Mouse (Mus musculus) intestine, embryonic 14.5 days (tissue): ENCODE measurements around the gene Sbf2. TPM values are rescaled to one million over a fixed set of nuclear protein-coding genes. Genes with fewer than 3 reads are reported as not detected.
"Not testable (repeated sequence)": the region's sequence is repeated elsewhere in the genome, so short reads cannot be mapped to it uniquely, and the experiment has no call there.

Source experiments
- ATAC-seq: fragments of 200-750 bp; cut with Nextera tagmentation; replicated peaks from 2 replicates; pipeline ENCODE4 v1.8.0; 2017; ENCODE audit warnings: low read depth, moderate number of reproducible peaks, moderate TSS enrichment, moderate library complexity; ENCODE audit not compliant: low FRiP score, low TSS enrichment
- DNase-seq: peaks from one replicate; pipeline ENCODE4 v3.0.0-alpha.2; 2018; ENCODE audit warnings: low spot score
- H3K27ac ChIP-seq: fragments of 300-500 bp; sonication (generic); 2 replicates; pipeline ENCODE4 v1.5.1; 2014; ENCODE audit warnings: low read depth, mild to moderate bottlenecking, control low read depth
- H3K27me3 ChIP-seq: fragments of 300-500 bp; sonication (generic); replicated peaks from 2 replicates; pipeline ENCODE4 v1.6.1; 2014; ENCODE audit warnings: low read length, control low read depth; ENCODE audit not compliant: control insufficient read depth, insufficient read depth
- H3K36me3 ChIP-seq: fragments of 300-500 bp; sonication (generic); 2 replicates; pipeline ENCODE4 v1.6.1; 2014; ENCODE audit warnings: low read length, control low read depth; ENCODE audit not compliant: control insufficient read depth, insufficient read depth
- H3K4me1 ChIP-seq: fragments of 300-500 bp; sonication (generic); replicated peaks from 2 replicates; pipeline ENCODE4 v1.6.1; 2014; ENCODE audit warnings: low read length, control low read depth, mixed read lengths; ENCODE audit not compliant: control insufficient read depth, insufficient read depth
- H3K4me2 ChIP-seq: fragments of 300-500 bp; sonication (generic); 2 replicates; pipeline ENCODE4 v1.6.1; 2014; ENCODE audit warnings: low read length
- H3K4me3 ChIP-seq: fragments of 300-500 bp; sonication (generic); 2 replicates; pipeline ENCODE4 v1.5.1; 2014; ENCODE audit warnings: low read depth, low read length, control low read depth, mixed read lengths
- H3K9ac ChIP-seq: fragments of 300-500 bp; sonication (generic); 2 replicates; pipeline ENCODE4 v1.6.1; 2014; ENCODE audit warnings: mild to moderate bottlenecking, low read length
- H3K9me3 ChIP-seq: fragments of 300-500 bp; sonication (generic); 2 replicates; pipeline ENCODE4 v1.6.1; 2016; ENCODE audit warnings: low read length, control low read depth; ENCODE audit not compliant: control insufficient read depth
- WGBS: fragments of 180-500 bp; shearing (Covaris S2); extraction: QIAGEN DNeasy Blood & Tissue Kit; methylation state at CpG from one replicate; pipeline ENCODE4 v1.1.7; 2014; 5-methylcytosine and 5-hydroxymethylcytosine counted together
- polyA plus RNA-seq: library from polyadenylated mRNA; unstranded; fragments of >200 nt; fragmentation: Nextera tagmentation; extraction: Ambion mirVana; gene quantifications from 2 replicates; pipeline ENCODE4 v1.2.1, GENCODE M21; 2014

Sbf2 gene
- polyA plus RNA-seq, 1 experiment from 2014 or later, result 37.6 TPM

DNA sequence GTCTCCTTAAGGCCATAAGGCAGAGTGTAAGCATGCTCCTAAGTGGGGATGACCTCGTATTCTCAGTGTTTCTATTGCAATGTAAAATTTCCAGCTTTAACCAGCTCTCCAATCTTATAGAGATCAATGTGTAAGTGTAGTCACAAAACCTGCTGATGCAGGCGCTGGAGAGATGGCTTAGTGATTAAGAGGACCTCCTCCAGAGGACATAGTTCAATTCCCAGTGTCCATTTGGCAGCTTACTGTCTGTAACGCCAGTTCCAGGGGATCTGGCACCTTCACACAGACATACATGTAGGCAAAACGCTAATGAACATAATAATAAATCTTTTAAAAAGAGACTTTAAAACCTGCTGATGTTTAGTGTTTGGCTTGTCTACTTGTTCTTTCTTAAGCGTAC is 200.4 kb downstream of the Sbf2 start:
- H3K27ac ChIP-seq, result no peak overlapping the region
- ATAC-seq (no peak), DNase-seq (no peak)
- H3K36me3 ChIP-seq, result peaks cover 14% of the 10 kb centered on the region; the same call in 1 of the 2 replicates
- no peak overlapping the region for H3K9ac ChIP-seq
- no peaks in the 10 kb centered on the region for H3K4me1 ChIP-seq
- no peaks in the 10 kb centered on the region for H3K9me3 ChIP-seq
- no peaks in the 10 kb centered on the region for H3K27me3 ChIP-seq
- H3K4me3 ChIP-seq, result no peak overlapping the region
- H3K4me2 ChIP-seq, result no peak overlapping the region
- WGBS, result 81% methylated on average over 5 of the region's 5 CpGs

DNA sequence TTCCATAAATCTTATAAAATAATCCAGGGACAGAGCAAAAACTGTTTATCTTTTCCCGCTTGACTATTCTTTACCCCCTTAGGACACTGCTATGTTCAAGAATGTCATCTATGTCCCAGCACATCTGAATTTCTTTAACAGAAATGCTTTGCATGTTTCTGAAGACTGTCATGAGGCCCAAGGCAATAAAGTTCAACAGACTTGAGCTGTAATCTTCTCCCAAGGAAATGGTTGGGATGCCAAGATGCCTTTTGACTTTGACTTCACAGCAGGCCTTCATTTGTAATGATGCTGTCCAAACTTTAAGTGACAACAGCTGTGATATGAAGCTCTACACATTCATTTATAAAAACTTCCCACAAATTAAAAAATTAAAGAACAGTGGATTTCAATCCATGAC is 212.6 kb downstream of the Sbf2 start:
- no peak for DNase-seq
- 66% methylated on average over 1 of the region's 1 CpGs for WGBS
- peaks cover 14% of the 10 kb centered on the region; the same call in 1 of the 2 replicates for H3K36me3 ChIP-seq
- no peak for ATAC-seq
- H3K4me3 ChIP-seq, result no peak overlapping the region
- H3K27me3 ChIP-seq, result no peaks in the 10 kb centered on the region
- no peaks in the 10 kb centered on the region for H3K9me3 ChIP-seq
- no peak overlapping the region for H3K4me2 ChIP-seq
- no peak overlapping the region for H3K27ac ChIP-seq
- no peaks in the 10 kb centered on the region for H3K4me1 ChIP-seq
- H3K9ac ChIP-seq, result no peak overlapping the region

DNA sequence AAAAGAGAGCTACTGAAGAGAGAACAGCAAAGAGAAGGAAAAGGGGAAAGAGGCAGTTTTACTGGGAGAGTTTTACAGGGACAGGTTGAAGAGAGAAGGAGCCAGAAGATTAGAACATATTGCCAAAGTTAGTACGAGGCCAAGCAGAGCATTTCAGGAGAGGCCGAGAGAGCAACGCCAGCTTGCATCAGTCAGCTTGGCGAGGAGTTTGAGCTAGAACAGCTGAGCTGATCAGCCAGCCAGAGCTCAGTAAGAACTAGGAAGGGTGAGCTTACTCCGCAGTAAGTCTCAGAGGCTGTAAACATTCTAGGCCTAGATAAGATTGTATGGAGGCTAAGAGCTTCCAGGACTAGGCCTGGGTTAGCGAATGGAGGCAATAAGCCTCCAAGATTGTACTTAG is 222.1 kb downstream of the Sbf2 start:
- H3K4me3 ChIP-seq, result no peak overlapping the region
- ATAC-seq (no peak), DNase-seq (no peak)
- H3K36me3 ChIP-seq, result peaks cover 8% of the 10 kb centered on the region; the same call in 1 of the 2 replicates
- H3K9me3 ChIP-seq, result no peaks in the 10 kb centered on the region
- H3K27me3 ChIP-seq, result no peaks in the 10 kb centered on the region
- no peak overlapping the region for H3K4me2 ChIP-seq
- no peak overlapping the region for H3K27ac ChIP-seq
- H3K9ac ChIP-seq, result no peak overlapping the region
- no peaks in the 10 kb centered on the region for H3K4me1 ChIP-seq
- 67% methylated on average over 6 of the region's 6 CpGs for WGBS

DNA sequence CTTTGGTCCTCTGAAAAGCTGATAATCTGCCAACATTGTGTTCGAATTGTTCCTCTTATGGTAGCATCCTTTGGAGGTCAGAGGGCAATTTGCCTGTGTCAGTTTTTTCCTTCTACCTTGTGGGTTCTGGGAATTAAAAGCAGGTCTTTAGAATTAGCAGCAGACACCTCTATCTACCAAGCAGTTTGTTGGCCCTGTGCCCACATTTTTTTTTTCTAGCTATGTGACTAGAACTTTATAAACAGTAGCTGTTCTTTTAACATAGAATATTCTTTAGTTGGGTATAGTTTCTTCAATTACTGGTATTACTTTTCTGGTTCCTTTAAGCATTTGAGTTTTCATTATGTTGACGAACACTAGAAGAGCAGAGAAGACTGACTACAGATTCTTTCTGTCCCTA is 223.1 kb downstream of the Sbf2 start:
- DNase-seq (no peak), ATAC-seq (no peak)
- 92% methylated on average over 2 of the region's 2 CpGs for WGBS
- Histone ChIP-seq H3K9ac (no peak overlapping the region), H3K4me3 (no peak overlapping the region), H3K4me2 (no peak overlapping the region), H3K9me3 (no peaks in the 10 kb centered on the region), H3K27me3 (no peaks in the 10 kb centered on the region), H3K27ac (no peak overlapping the region), H3K36me3 (no peaks in the 10 kb centered on the region), H3K4me1 (no peaks in the 10 kb centered on the region)

DNA sequence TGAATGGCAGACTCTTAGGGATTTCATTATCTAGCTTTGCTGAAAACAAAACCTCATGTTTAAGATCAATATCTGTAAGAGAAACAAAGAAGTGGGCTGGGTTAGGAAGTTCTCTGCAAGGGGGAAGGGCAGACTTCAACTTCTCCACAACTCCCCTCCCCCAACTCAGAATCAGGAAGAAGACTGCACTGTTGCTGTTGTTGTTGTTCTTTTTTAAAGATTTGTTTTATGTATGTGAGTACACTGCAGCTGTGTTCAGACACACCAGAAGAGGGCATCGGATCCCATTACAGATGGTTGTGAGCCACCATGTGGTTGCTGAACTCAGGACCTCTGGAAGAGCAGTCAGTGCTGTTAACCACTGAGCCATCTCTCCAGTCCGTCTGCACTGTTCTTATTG is 225.8 kb downstream of the Sbf2 start:
- 77% methylated on average over 2 of the region's 2 CpGs for WGBS
- H3K9ac ChIP-seq, H3K4me2 ChIP-seq, H3K4me3 ChIP-seq, H3K27me3 ChIP-seq, H3K4me1 ChIP-seq, ATAC-seq, DNase-seq, H3K36me3 ChIP-seq, H3K27ac ChIP-seq, H3K9me3 ChIP-seq: not testable (repeated sequence)

DNA sequence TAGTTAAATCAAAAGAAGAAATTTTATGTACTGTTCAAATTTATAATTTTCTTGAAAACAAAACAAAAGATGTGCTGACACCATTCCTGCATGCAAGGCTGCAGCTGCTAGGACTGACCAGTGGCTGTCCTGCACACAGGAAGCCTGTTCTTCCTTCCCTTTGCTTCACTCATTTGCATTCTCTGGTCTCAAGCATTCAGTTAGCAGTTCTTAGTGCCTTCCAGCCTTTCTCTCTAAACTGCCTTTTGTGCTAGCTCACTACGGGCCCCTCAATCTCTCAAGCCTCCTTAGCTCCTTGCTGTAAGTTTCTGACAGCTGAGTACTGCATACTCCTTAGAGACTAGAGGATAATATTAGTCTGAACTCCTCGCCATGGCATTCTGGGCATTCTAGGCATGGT is 227.2 kb downstream of the Sbf2 start:
- no peaks in the 10 kb centered on the region for H3K36me3 ChIP-seq
- H3K4me1 ChIP-seq, result no peaks in the 10 kb centered on the region
- DNase-seq, result no peak
- no peak overlapping the region for H3K27ac ChIP-seq
- no peak for ATAC-seq
- H3K4me3 ChIP-seq, result no peak overlapping the region
- H3K27me3 ChIP-seq, result no peaks in the 10 kb centered on the region
- no peaks in the 10 kb centered on the region for H3K9me3 ChIP-seq
- no peak overlapping the region for H3K4me2 ChIP-seq
- H3K9ac ChIP-seq, result no peak overlapping the region
- WGBS, result 74% methylated on average over 2 of the region's 2 CpGs

DNA sequence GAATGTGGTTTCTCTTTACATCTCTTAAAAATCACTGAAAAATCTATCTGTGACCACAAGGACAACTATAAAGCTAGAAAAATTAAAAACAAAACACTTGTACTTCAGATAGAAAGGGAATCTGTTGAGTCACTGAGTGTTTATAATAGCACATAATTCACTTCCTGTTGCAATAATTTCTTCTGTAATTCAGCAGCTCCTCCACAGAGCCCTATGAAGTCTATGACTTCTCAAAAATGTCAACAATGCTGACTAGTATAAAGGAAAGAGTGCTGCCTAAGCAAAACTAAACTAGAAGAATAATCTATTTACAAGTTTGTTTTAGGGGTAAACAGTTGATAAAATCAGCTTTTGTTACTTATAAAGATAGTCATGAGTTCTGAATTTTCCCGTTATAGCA is 229.2 kb downstream of the Sbf2 start:
- Histone ChIP-seq H3K36me3 (no peaks in the 10 kb centered on the region), H3K4me2 (no peak overlapping the region), H3K27me3 (no peaks in the 10 kb centered on the region), H3K9me3 (no peaks in the 10 kb centered on the region), H3K27ac (no peak overlapping the region), H3K4me1 (no peaks in the 10 kb centered on the region), H3K4me3 (no peak overlapping the region), H3K9ac (no peak overlapping the region)
- WGBS, result 83% methylated on average over 1 of the region's 1 CpGs
- DNase-seq (no peak), ATAC-seq (no peak)

DNA sequence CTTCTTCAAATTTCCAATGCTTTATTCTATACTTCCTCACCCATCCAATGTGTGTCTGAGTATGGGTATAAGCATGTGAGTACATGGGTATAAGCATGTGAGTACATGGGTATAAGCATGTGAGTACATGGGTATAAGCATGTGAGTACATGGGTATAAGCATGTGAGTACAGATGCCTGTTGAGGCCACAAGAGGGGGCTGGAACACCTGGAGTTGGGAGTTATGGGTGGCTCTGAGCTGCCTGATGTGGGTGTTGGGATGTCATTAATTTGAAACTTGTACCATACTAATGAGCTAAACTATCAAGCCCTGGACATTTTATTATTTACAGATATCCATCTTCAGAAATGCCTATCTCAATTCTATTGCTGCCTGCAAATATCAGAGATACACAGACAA is 230.4 kb downstream of the Sbf2 start:
- Histone ChIP-seq H3K4me2 (no peak overlapping the region), H3K9me3 (no peaks in the 10 kb centered on the region), H3K9ac (no peak overlapping the region), H3K36me3 (no peaks in the 10 kb centered on the region), H3K27ac (no peak overlapping the region), H3K4me3 (no peak overlapping the region), H3K27me3 (no peaks in the 10 kb centered on the region), H3K4me1 (no peaks in the 10 kb centered on the region)
- ATAC-seq (no peak), DNase-seq (no peak)

DNA sequence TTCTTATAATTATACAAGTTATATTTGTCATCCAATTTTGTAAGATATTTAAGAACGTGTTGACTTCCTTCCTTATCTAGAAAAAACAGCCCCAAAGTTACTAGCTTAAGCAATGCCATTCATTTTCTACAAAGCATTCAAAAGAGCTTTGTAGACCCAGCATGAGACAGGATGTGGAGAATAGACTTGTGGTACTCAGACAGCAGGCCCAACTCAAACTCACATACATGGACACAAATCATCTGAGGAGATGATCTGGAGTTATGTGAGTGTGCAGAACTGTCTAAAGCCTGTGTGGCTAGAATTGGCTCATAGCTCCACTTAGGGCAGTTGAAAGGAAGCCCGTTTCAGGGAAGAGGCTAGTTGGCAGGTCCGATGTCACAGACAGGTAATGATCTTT is 233.1 kb downstream of the Sbf2 start:
- Histone ChIP-seq H3K36me3 (0 out of 2 replicates have a peak, but pooled peaks cover 2% of the 10 kb centered on the region), H3K9me3 (no peaks in the 10 kb centered on the region), H3K27ac (no peak overlapping the region), H3K4me2 (no peak overlapping the region), H3K9ac (no peak overlapping the region), H3K4me3 (no peak overlapping the region), H3K4me1 (no peaks in the 10 kb centered on the region), H3K27me3 (no peaks in the 10 kb centered on the region)
- whole genome bisulfite sequencing, result 82% methylated on average over 3 of the region's 3 CpGs
- ATAC-seq (no peak), DNase-seq (no peak)
